Mouse (Mus musculus) liver, embryonic 14.5 days (tissue): ENCODE results near the gene Fahd2a. TPM values are rescaled to one million over a fixed set of nuclear protein-coding genes. Genes with fewer than 3 reads are reported as not detected.
A peak's percentile ranks its signal among the peaks of the same experiment; 100 is the strongest.

Source experiments
- ATAC-seq: fragments of 200-750 bp; cut with Nextera tagmentation; 2 replicates; pipeline ENCODE4 v1.8.0; 2017; ENCODE audit warnings: moderate number of reproducible peaks, mild to moderate bottlenecking, moderate library complexity; ENCODE audit not compliant: insufficient read depth
- DNase-seq, 3 experiments: peaks; one replicate each; pipeline ENCODE4 v3.0.0-alpha.2; 2012 to 2013; ENCODE audit warnings: low read depth in 3 of 3, low spot score in 3 of 3
- H3K27ac ChIP-seq: fragments of 300-500 bp; sonication (generic); 2 replicates; pipeline ENCODE4 v1.5.1; 2014; ENCODE audit warnings: moderate library complexity, mild to moderate bottlenecking, control low read depth, inconsistent platforms
- H3K27me3 ChIP-seq: fragments of 300-500 bp; sonication (generic); 2 replicates; pipeline ENCODE4 v1.6.1; 2014; ENCODE audit warnings: mild to moderate bottlenecking, low read length, moderate library complexity; ENCODE audit not compliant: control insufficient read depth, insufficient read depth
- H3K36me3 ChIP-seq: fragments of 300-500 bp; sonication (generic); replicated peaks from 2 replicates; pipeline ENCODE4 v1.6.1; 2014; ENCODE audit warnings: low read depth; ENCODE audit not compliant: control insufficient read depth, insufficient read depth
- H3K4me1 ChIP-seq, 2 experiments: fragments of 200-500 bp in 1 of 2; fragments of 300-500 bp in 1 of 2; sonication (generic) in 1 of 2; replicated peaks; 2 replicates each; pipeline ENCODE4 v1.6.1; 2012 to 2014; ENCODE audit warnings: antibody characterized with exemption in 1 of 2, inconsistent platforms in 1 of 2, low read length in 1 of 2; ENCODE audit not compliant: control insufficient read depth in 2 of 2, insufficient read depth in 2 of 2
- H3K4me2 ChIP-seq: fragments of 300-500 bp; sonication (generic); 2 replicates; pipeline ENCODE4 v1.6.1; 2014; ENCODE audit warnings: low read depth, mild to moderate bottlenecking, control low read depth, moderate library complexity
- H3K4me3 ChIP-seq, 2 experiments: fragments of 200-500 bp in 1 of 2; fragments of 300-500 bp in 1 of 2; sonication (generic) in 1 of 2; 2 replicates each; pipeline ENCODE4 v1.5.1; 2012 to 2014; ENCODE audit warnings: low read depth in 2 of 2, low read length in 2 of 2, mild to moderate bottlenecking in 2 of 2, control low read depth in 1 of 2, inconsistent platforms in 1 of 2, moderate library complexity in 1 of 2; ENCODE audit not compliant: insufficient read depth in 1 of 2
- H3K9ac ChIP-seq: fragments of 300-500 bp; sonication (generic); replicated peaks from 2 replicates; pipeline ENCODE4 v1.6.1; 2014; ENCODE audit warnings: mild to moderate bottlenecking, control low read depth, moderate library complexity
- H3K9me3 ChIP-seq: fragments of 300-500 bp; sonication (generic); 2 replicates; pipeline ENCODE4 v1.6.1; 2016; ENCODE audit warnings: low read length, mixed read lengths; ENCODE audit not compliant: control insufficient read depth
- CTCF ChIP-seq: IDR thresholded peaks from 2 replicates; pipeline ENCODE4 v1.5.1; 2016; ENCODE audit warnings: antibody characterized with exemption, low read depth, control low read depth
- EP300 ChIP-seq: IDR thresholded peaks from 2 replicates; pipeline ENCODE4 v1.6.1; 2016; ENCODE audit warnings: antibody characterized with exemption, low read depth
- WGBS: fragments of 180-500 bp; shearing (Covaris S2); extraction: QIAGEN DNeasy Blood & Tissue Kit; methylation state at CpG from one replicate; pipeline ENCODE4 v1.1.7; 2014; ENCODE audit not compliant: insufficient replicate concordance; 5-methylcytosine and 5-hydroxymethylcytosine counted together
- polyA plus RNA-seq, 2 experiments: library from polyadenylated mRNA; depleted of rRNA in 1 of 2; stranded (reverse) in 1 of 2; unstranded in 1 of 2; fragments of >200 nt; fragmentation: Nextera tagmentation in 1 of 2; extraction: Ambion mirVana in 1 of 2; gene quantifications; 2 replicates each; pipeline versions ENCODE4 v1.2.1 to v1.2.3; 2012 to 2014

Fahd2a gene
- polyA plus RNA-seq, 2 experiments = 7.9 to 20.0 TPM

- Histone ChIP-seq H3K9me3 (no peaks in the 10 kb centered on the region), H3K4me3 (no peak overlapping the region), H3K9ac (no peak overlapping the region), H3K4me1 (peaks cover 10 to 14% of the 10 kb centered on the region in 2 experiments), H3K4me2 (no peak overlapping the region), H3K36me3 (no peaks in the 10 kb centered on the region), H3K27ac (no peak overlapping the region), H3K27me3 (no peaks in the 10 kb centered on the region; the same call in 1 of the 2 replicates)
- DNase-seq (peak; percentile 38 to 54 (median 39)), ATAC-seq (no peak)
- 4% methylated on average over 5 of the region's 5 CpGs for WGBS
- TF ChIP-seq EP300 (no peak), CTCF (peak; percentile 96)
Observed at GRCm38 (mm10) chr2:127453764-127454163, 9.4 kb upstream of the Fahd2a start.

- no peaks in the 10 kb centered on the region for H3K9me3 ChIP-seq
- H3K27me3 ChIP-seq = no peaks in the 10 kb centered on the region; the same call in 1 of the 2 replicates
- WGBS = 64% methylated on average over 9 of the region's 9 CpGs
- H3K4me3 ChIP-seq = no peak overlapping the region
- H3K4me2 ChIP-seq = no peak overlapping the region
- no peak overlapping the region for H3K27ac ChIP-seq
- TF ChIP-seq CTCF = 0 out of 2 replicates have a peak, but pooled peaks have one; percentile 18
- no peak for TF ChIP-seq EP300
- H3K9ac ChIP-seq = no peak overlapping the region
- no peaks in the 10 kb centered on the region for H3K36me3 ChIP-seq
- ATAC-seq = no peak
- H3K4me1 ChIP-seq = peaks cover 10 to 14% of the 10 kb centered on the region in 2 experiments
- no peak for DNase-seq
Observed at GRCm38 (mm10) chr2:127453141-127453540, 8.8 kb upstream of the Fahd2a start.

- peak overlapping the region; percentile 27; the same call in 1 of the 2 replicates for H3K4me2 ChIP-seq
- H3K27ac ChIP-seq = no peak overlapping the region
- DNase-seq = peak; percentile 47 to 55 (median 49)
Observed at GRCm38 (mm10) chr2:127451748-127452147, 7.4 kb upstream of the Fahd2a start.

DNA sequence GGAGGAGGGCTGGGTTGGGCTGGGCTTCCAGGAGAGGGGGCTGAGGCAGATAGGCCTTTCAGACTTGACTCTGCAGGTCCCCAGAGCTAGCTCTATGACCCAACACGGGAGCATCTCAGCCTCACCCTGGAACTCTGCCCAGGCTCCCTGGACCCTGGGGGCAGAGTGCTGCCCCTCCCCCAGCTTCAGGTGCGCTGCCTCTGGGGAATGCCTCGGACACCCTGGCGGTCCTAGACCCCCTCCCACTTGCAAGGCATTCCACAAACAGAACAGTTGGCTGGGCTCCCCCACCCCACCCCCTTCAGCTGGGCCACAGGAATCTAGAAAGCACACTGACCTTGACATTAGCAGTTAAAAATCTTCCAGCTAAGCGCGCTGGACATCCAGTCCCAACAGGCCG is 5.3 kb upstream of the Fahd2a start:
- no peak overlapping the region for H3K4me2 ChIP-seq
- peaks cover 10 to 24% of the 10 kb centered on the region in 2 experiments for H3K4me1 ChIP-seq
- TF ChIP-seq CTCF (no peak), EP300 (no peak)
- ATAC-seq (no peak), DNase-seq (no peak)
- no peak overlapping the region for H3K4me3 ChIP-seq
- H3K27ac ChIP-seq = no peak overlapping the region
- H3K27me3 ChIP-seq = no peaks in the 10 kb centered on the region
- no peaks in the 10 kb centered on the region for H3K9me3 ChIP-seq
- H3K9ac ChIP-seq = no peak overlapping the region
- WGBS = 53% methylated on average over 7 of the region's 7 CpGs
- H3K36me3 ChIP-seq = no peaks in the 10 kb centered on the region

More at GRCm38 (mm10) chr2:127451748-127452147, 7.4 kb upstream of the Fahd2a start:
- peaks cover 10 to 17% of the 10 kb centered on the region in 2 experiments for H3K4me1 ChIP-seq
- ATAC-seq = peak; percentile 82
- no peaks in the 10 kb centered on the region for H3K9me3 ChIP-seq
- H3K4me3 ChIP-seq = no peak overlapping the region
- no peaks in the 10 kb centered on the region for H3K36me3 ChIP-seq
- 0 out of 2 replicates have a peak overlapping the region, but pooled peaks have one; percentile 9 for H3K9ac ChIP-seq
- H3K27me3 ChIP-seq = no peaks in the 10 kb centered on the region; the same call in 1 of the 2 replicates
- TF ChIP-seq EP300 (peak; percentile 74), CTCF (no peak)
- 7% methylated on average over 6 of the region's 6 CpGs for WGBS

- peak; percentile 61 for TF ChIP-seq EP300
- no peak for TF ChIP-seq CTCF
- H3K9ac ChIP-seq = no peak overlapping the region
- ATAC-seq = peak; percentile 24; the same call in 1 of the 2 replicates
- H3K27ac ChIP-seq = no peak overlapping the region
- H3K36me3 ChIP-seq = no peaks in the 10 kb centered on the region
- no peak overlapping the region for H3K4me3 ChIP-seq
- DNase-seq = peak in 2 of 3 experiments; percentile 38 to 43
- no peak overlapping the region for H3K4me2 ChIP-seq
- peaks cover 5 to 28% of the 10 kb centered on the region in 2 experiments for H3K4me1 ChIP-seq
- 10% methylated on average over 3 of the region's 3 CpGs for WGBS
- H3K9me3 ChIP-seq = no peaks in the 10 kb centered on the region
- H3K27me3 ChIP-seq = no peaks in the 10 kb centered on the region
Observed at GRCm38 (mm10) chr2:127446847-127447246, 2.5 kb upstream of the Fahd2a start.
